Mouse (Mus musculus): ENCODE results near the gene Pdpn. TPM values are rescaled to one million over a fixed set of nuclear protein-coding genes. Genes with fewer than 3 reads are reported as not detected.
A peak's percentile ranks its signal among the peaks of the same experiment; 100 is the strongest.
"Not testable (repeated sequence)": the region's sequence is repeated elsewhere in the genome, so short reads cannot be mapped to it uniquely, and the experiment has no call there.

Gene Pdpn
- polyA plus RNA-seq (2014; fragmentation: Nextera tagmentation; extraction: Ambion mirVana) = 35.4 and 41.3 TPM in 2 replicates

DNA sequence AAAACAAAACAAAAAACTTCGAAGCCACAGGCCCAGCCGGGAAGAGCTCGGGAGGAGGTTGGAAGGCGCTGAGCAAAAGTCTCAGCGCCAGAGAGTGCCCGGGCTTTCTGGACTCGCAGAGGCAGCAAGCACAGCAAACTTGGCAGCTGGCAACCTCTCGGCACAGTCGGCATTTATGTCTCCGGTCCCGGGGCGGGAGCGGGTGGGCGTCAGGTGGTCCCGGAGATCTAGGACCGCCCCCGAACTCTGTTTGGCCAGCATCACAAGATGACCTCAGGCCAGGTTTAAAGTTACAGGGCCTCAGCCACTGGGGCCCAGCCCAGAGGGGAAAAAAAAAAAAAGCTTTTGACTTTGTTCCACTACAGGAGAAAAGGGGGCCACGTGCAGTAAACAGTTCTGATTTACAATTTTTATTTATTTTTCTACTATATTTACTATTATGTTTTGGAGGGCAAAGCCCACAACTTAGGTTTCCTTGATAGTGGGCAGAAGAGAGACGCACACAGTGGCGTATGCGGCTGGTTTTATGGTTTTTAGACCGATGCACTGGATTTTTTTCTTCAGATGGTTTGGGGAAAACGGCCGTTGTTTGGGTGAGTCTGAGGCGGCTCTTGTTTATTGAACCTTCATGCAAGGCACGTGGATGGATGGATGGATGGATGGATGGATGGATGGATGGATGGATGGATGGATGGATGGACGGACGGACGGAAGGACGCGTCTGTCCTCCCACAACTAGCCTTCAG lies at the start of gene Pdpn:
TSS of gene Pdpn (minus strand) at position 240 of the 746 bp plus-strand sequence.
- H3K4me1 ChIP-seq (ENCODE audit: control insufficient read depth, insufficient read depth, low read length) = peaks cover 12% of the 10 kb centered on the region
- H3K27ac ChIP-seq (ENCODE audit: low read length) = no peak within 1 kb of the TSS
- peak within 1 kb of the TSS; percentile 75 for H3K4me2 ChIP-seq (replicated peaks; ENCODE audit: low read depth, low read length)
- H3K27me3 ChIP-seq (ENCODE audit: control insufficient read depth, insufficient read depth, low read length) = no peaks in the 10 kb centered on the region
- WGBS = 2% methylated on average over 31 of the region's 31 CpGs
- no peaks in the 10 kb centered on the region for H3K36me3 ChIP-seq (ENCODE audit: control insufficient read depth, insufficient read depth, low read length)
- peak; percentile 54; the same call in 1 of the 2 replicates for ATAC-seq (ENCODE audit: insufficient number of reproducible peaks, insufficient read depth, low FRiP score, low read depth)
- H3K4me3 ChIP-seq (ENCODE audit: low read depth, low read length) = peak within 1 kb of the TSS; percentile 36
- H3K9ac ChIP-seq (replicated peaks; ENCODE audit: low read depth, low read length) = peak within 1 kb of the TSS; percentile 18; the same call in 1 of the 2 replicates
- no peaks in the 10 kb centered on the region for H3K9me3 ChIP-seq (ENCODE audit: control insufficient read depth, low read depth, low read length)

DNA sequence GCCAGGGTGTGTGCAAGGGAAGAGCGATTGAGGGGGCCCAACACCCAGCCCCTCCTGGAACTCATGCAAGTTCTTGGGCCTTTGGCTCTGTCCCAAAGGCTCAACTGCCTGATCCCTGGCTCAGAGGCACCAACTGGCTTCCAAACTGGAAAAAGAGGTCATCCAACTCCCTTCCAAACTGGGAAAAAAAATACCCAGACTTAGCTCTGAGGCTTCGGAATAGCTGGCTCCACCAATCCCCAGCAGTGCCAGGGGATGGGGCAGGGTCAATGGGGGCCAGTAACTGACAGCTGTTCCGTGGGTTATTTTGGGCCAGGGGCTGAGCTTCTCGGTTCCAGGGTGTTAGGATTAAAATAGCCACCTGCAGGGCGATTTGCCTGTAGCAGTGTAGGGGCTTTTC lies 49.3 kb upstream of the Pdpn start:
- H3K4me1 ChIP-seq (ENCODE audit: control insufficient read depth, insufficient read depth, low read length) = no peaks in the 10 kb centered on the region
- H3K9ac ChIP-seq (replicated peaks; ENCODE audit: low read depth, low read length) = no peak overlapping the region
- no peaks in the 10 kb centered on the region for H3K36me3 ChIP-seq (ENCODE audit: control insufficient read depth, insufficient read depth, low read length)
- 24% methylated on average over 5 of the region's 5 CpGs for WGBS
- peaks cover 32% of the 10 kb centered on the region for H3K27me3 ChIP-seq (ENCODE audit: control insufficient read depth, insufficient read depth, low read length)
- no peak for ATAC-seq (ENCODE audit: insufficient number of reproducible peaks, insufficient read depth, low FRiP score, low read depth)
- no peak overlapping the region for H3K4me3 ChIP-seq (ENCODE audit: low read depth, low read length)
- H3K27ac ChIP-seq (ENCODE audit: low read length) = no peak overlapping the region
- H3K4me2 ChIP-seq (replicated peaks; ENCODE audit: low read depth, low read length) = no peak overlapping the region
- no peaks in the 10 kb centered on the region for H3K9me3 ChIP-seq (ENCODE audit: control insufficient read depth, low read depth, low read length)

GRCm38 (mm10) chr4:143345491-143345890 lies 46.1 kb upstream of the Pdpn start:
- not testable (repeated sequence) for H3K9me3 ChIP-seq (ENCODE audit: control insufficient read depth, low read depth, low read length); H3K4me3 ChIP-seq (ENCODE audit: low read depth, low read length); H3K4me2 ChIP-seq (replicated peaks; ENCODE audit: low read depth, low read length); H3K27ac ChIP-seq (ENCODE audit: low read length); H3K4me1 ChIP-seq (ENCODE audit: control insufficient read depth, insufficient read depth, low read length); ATAC-seq (ENCODE audit: insufficient number of reproducible peaks, insufficient read depth, low FRiP score, low read depth); H3K36me3 ChIP-seq (ENCODE audit: control insufficient read depth, insufficient read depth, low read length); H3K9ac ChIP-seq (replicated peaks; ENCODE audit: low read depth, low read length)
- peaks cover 25% of the 10 kb centered on the region for H3K27me3 ChIP-seq (ENCODE audit: control insufficient read depth, insufficient read depth, low read length)
- WGBS = 81% methylated on average over 5 of the region's 5 CpGs

GRCm38 (mm10) chr4:143341470-143341869 lies 42.1 kb upstream of the Pdpn start:
- Histone ChIP-seq H3K9ac (replicated peaks; ENCODE audit: low read depth, low read length) (no peak overlapping the region), H3K27ac (ENCODE audit: low read length) (no peak overlapping the region), H3K4me1 (ENCODE audit: control insufficient read depth, insufficient read depth, low read length) (no peaks in the 10 kb centered on the region), H3K4me3 (ENCODE audit: low read depth, low read length) (no peak overlapping the region), H3K36me3 (ENCODE audit: control insufficient read depth, insufficient read depth, low read length) (no peaks in the 10 kb centered on the region), H3K4me2 (replicated peaks; ENCODE audit: low read depth, low read length) (no peak overlapping the region), H3K27me3 (ENCODE audit: control insufficient read depth, insufficient read depth, low read length) (no peaks in the 10 kb centered on the region), H3K9me3 (ENCODE audit: control insufficient read depth, low read depth, low read length) (no peaks in the 10 kb centered on the region)
- WGBS = 85% methylated on average over 7 of the region's 7 CpGs
- ATAC-seq (ENCODE audit: insufficient number of reproducible peaks, insufficient read depth, low FRiP score, low read depth) = no peak

- H3K4me1 ChIP-seq (ENCODE audit: control insufficient read depth, insufficient read depth, low read length) = no peaks in the 10 kb centered on the region
- no peaks in the 10 kb centered on the region for H3K9me3 ChIP-seq (ENCODE audit: control insufficient read depth, low read depth, low read length)
- no peak for ATAC-seq (ENCODE audit: insufficient number of reproducible peaks, insufficient read depth, low FRiP score, low read depth)
- no peak overlapping the region for H3K4me3 ChIP-seq (ENCODE audit: low read depth, low read length)
- no peak overlapping the region for H3K9ac ChIP-seq (replicated peaks; ENCODE audit: low read depth, low read length)
- no peaks in the 10 kb centered on the region for H3K27me3 ChIP-seq (ENCODE audit: control insufficient read depth, insufficient read depth, low read length)
- no peak overlapping the region for H3K4me2 ChIP-seq (replicated peaks; ENCODE audit: low read depth, low read length)
- WGBS = 85% methylated on average over 13 of the region's 13 CpGs
- no peak overlapping the region for H3K27ac ChIP-seq (ENCODE audit: low read length)
- H3K36me3 ChIP-seq (ENCODE audit: control insufficient read depth, insufficient read depth, low read length) = no peaks in the 10 kb centered on the region
These were observed 40.4 kb upstream of the Pdpn start for GRCm38 (mm10) chr4:143339808-143340207.

- H3K9me3 ChIP-seq (ENCODE audit: control insufficient read depth, low read depth, low read length) = no peaks in the 10 kb centered on the region
- no peak overlapping the region for H3K9ac ChIP-seq (replicated peaks; ENCODE audit: low read depth, low read length)
- 63% methylated on average over 2 of the region's 2 CpGs for WGBS
- no peaks in the 10 kb centered on the region for H3K36me3 ChIP-seq (ENCODE audit: control insufficient read depth, insufficient read depth, low read length)
- H3K4me2 ChIP-seq (replicated peaks; ENCODE audit: low read depth, low read length) = no peak overlapping the region
- no peak for ATAC-seq (ENCODE audit: insufficient number of reproducible peaks, insufficient read depth, low FRiP score, low read depth)
- no peak overlapping the region for H3K4me3 ChIP-seq (ENCODE audit: low read depth, low read length)
- no peaks in the 10 kb centered on the region for H3K4me1 ChIP-seq (ENCODE audit: control insufficient read depth, insufficient read depth, low read length)
- H3K27ac ChIP-seq (ENCODE audit: low read length) = no peak overlapping the region
- no peaks in the 10 kb centered on the region for H3K27me3 ChIP-seq (ENCODE audit: control insufficient read depth, insufficient read depth, low read length)
These were observed 36.7 kb upstream of the Pdpn start for GRCm38 (mm10) chr4:143336096-143336495.

DNA sequence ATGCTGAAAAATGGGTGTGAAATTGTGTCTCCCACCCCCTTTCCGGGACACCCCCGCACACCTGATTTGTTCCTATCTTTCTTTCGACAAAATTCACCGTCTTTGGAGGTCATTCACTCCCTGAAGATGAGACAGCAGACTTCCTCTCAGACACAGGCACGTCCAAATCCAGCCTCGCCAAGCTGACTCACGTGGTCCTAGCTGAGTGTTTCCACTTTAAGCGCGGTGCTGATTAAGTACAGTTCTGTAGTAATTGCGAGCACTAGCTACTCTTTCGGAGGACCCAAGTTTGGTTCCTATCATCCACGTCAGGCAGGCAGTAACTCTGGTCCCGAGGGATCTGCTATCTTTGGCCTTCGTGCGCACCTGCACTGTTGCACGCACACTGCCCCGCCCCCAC lies 35.6 kb upstream of the Pdpn start:
- Histone ChIP-seq H3K27me3 (ENCODE audit: control insufficient read depth, insufficient read depth, low read length) (no peaks in the 10 kb centered on the region), H3K27ac (ENCODE audit: low read length) (no peak overlapping the region), H3K36me3 (ENCODE audit: control insufficient read depth, insufficient read depth, low read length) (no peaks in the 10 kb centered on the region), H3K9me3 (ENCODE audit: control insufficient read depth, low read depth, low read length) (no peaks in the 10 kb centered on the region), H3K4me1 (ENCODE audit: control insufficient read depth, insufficient read depth, low read length) (no peaks in the 10 kb centered on the region), H3K4me2 (replicated peaks; ENCODE audit: low read depth, low read length) (no peak overlapping the region), H3K9ac (replicated peaks; ENCODE audit: low read depth, low read length) (no peak overlapping the region), H3K4me3 (ENCODE audit: low read depth, low read length) (no peak overlapping the region)
- no peak for ATAC-seq (ENCODE audit: insufficient number of reproducible peaks, insufficient read depth, low FRiP score, low read depth)
- 86% methylated on average over 17 of the region's 17 CpGs for WGBS

DNA sequence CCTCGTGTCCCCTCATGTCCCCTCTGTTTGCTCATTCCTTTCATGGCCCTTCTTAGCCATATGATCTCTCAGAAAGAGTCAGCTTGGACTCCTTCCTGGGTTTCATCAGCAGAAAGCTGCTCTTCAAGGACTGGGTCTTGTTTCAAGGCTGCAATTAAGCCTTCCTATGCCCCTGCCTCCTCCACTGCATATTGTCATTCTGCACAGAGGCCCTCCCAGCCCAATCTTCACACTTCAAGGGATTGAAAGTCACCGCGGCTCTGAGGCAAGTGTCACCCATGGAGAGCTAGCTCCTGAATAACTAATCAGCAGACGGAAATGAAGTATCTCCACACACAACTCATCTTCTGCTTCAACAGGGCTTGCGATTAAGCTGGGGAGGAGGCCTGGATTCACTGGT lies 34.8 kb upstream of the Pdpn start:
- 50% methylated on average over 5 of the region's 5 CpGs for WGBS

GRCm38 (mm10) chr4:143331787-143332186 lies 32.4 kb upstream of the Pdpn start:
- no peaks in the 10 kb centered on the region for H3K27me3 ChIP-seq (ENCODE audit: control insufficient read depth, insufficient read depth, low read length)
- ATAC-seq (ENCODE audit: insufficient number of reproducible peaks, insufficient read depth, low FRiP score, low read depth) = no peak
- no peak overlapping the region for H3K4me3 ChIP-seq (ENCODE audit: low read depth, low read length)
- H3K36me3 ChIP-seq (ENCODE audit: control insufficient read depth, insufficient read depth, low read length) = no peaks in the 10 kb centered on the region
- no peak overlapping the region for H3K4me2 ChIP-seq (replicated peaks; ENCODE audit: low read depth, low read length)
- H3K27ac ChIP-seq (ENCODE audit: low read length) = no peak overlapping the region
- WGBS = 81% methylated on average over 1 of the region's 1 CpGs
- no peak overlapping the region for H3K9ac ChIP-seq (replicated peaks; ENCODE audit: low read depth, low read length)
- no peaks in the 10 kb centered on the region for H3K9me3 ChIP-seq (ENCODE audit: control insufficient read depth, low read depth, low read length)
- H3K4me1 ChIP-seq (ENCODE audit: control insufficient read depth, insufficient read depth, low read length) = no peaks in the 10 kb centered on the region

More for the DNA sequence above, 34.8 kb upstream of the Pdpn start:
- H3K9me3 ChIP-seq (ENCODE audit: control insufficient read depth, low read depth, low read length) = no peaks in the 10 kb centered on the region
- H3K27me3 ChIP-seq (ENCODE audit: control insufficient read depth, insufficient read depth, low read length) = no peaks in the 10 kb centered on the region
- no peaks in the 10 kb centered on the region for H3K4me1 ChIP-seq (ENCODE audit: control insufficient read depth, insufficient read depth, low read length)
- H3K9ac ChIP-seq (replicated peaks; ENCODE audit: low read depth, low read length) = no peak overlapping the region
- no peak overlapping the region for H3K4me3 ChIP-seq (ENCODE audit: low read depth, low read length)
- no peak for ATAC-seq (ENCODE audit: insufficient number of reproducible peaks, insufficient read depth, low FRiP score, low read depth)
- H3K27ac ChIP-seq (ENCODE audit: low read length) = no peak overlapping the region
- H3K36me3 ChIP-seq (ENCODE audit: control insufficient read depth, insufficient read depth, low read length) = no peaks in the 10 kb centered on the region
- no peak overlapping the region for H3K4me2 ChIP-seq (replicated peaks; ENCODE audit: low read depth, low read length)

Measured in stomach, embryonic 14.5 days (tissue).